Mouse (Mus musculus) C2C12 (cell line): ENCODE measurements around the gene Fthl17e. TPM values are rescaled to one million over a fixed set of nuclear protein-coding genes. Genes with fewer than 3 reads are reported as not detected.
"Not testable (repeated sequence)": the region's sequence is repeated elsewhere in the genome, so short reads cannot be mapped to it uniquely, and the experiment has no call there.

Experiments used
- H3K27me3 ChIP-seq: one replicate; pipeline ENCODE4 v1.6.1; 2011; ENCODE audit not compliant: control insufficient read depth, insufficient read depth, insufficient read length
- H3K36me3 ChIP-seq: one replicate; pipeline ENCODE4 v1.6.1; 2011; ENCODE audit not compliant: control insufficient read depth, insufficient read depth
- H3K4me3 ChIP-seq: one replicate; pipeline ENCODE4 v1.5.1; 2011; ENCODE audit warnings: mild to moderate bottlenecking, control low read depth; ENCODE audit not compliant: poor library complexity, insufficient read depth, severe bottlenecking
- H3K79me2 ChIP-seq: one replicate; pipeline ENCODE4 v1.6.1; 2011; ENCODE audit not compliant: control insufficient read depth, insufficient read depth
- H3K79me3 ChIP-seq: one replicate; pipeline ENCODE4 v1.6.1; 2011; ENCODE audit warnings: low read depth, control low read depth
- H3ac ChIP-seq: one replicate; pipeline ENCODE3; 2011; ENCODE audit warnings: low read depth; ENCODE audit not compliant: control insufficient read depth, insufficient read length
- CEBPB ChIP-seq: IDR thresholded peaks from one replicate; pipeline ENCODE4 v1.6.1; 2011; ENCODE audit warnings: low read depth, mild to moderate bottlenecking, control low read depth, moderate library complexity
- CTCF ChIP-seq: IDR thresholded peaks from one replicate; pipeline ENCODE4 v1.5.1; 2011; ENCODE audit not compliant: control insufficient read depth, insufficient read depth, insufficient read length
- FOSL1 ChIP-seq: IDR thresholded peaks from one replicate; pipeline ENCODE4 v1.8.0; 2011; ENCODE audit warnings: mild to moderate bottlenecking, low read length; ENCODE audit not compliant: poor library complexity, insufficient read depth, severe bottlenecking
- MAX ChIP-seq: IDR thresholded peaks from one replicate; pipeline ENCODE4 v1.6.1; 2011; ENCODE audit warnings: mild to moderate bottlenecking, control low read depth
- MYOD1 ChIP-seq: IDR thresholded peaks from one replicate; pipeline ENCODE4 v1.6.1; 2011; ENCODE audit warnings: low read depth; ENCODE audit not compliant: control insufficient read depth, insufficient read length
- MYOG ChIP-seq: IDR thresholded peaks from one replicate; pipeline ENCODE4 v1.6.1; 2011; ENCODE audit not compliant: control insufficient read depth, insufficient read length; ENCODE audit errors: extremely low read depth
- USF1 ChIP-seq: IDR thresholded peaks from one replicate; pipeline ENCODE4 v1.6.1; 2011; ENCODE audit warnings: low read depth, mild to moderate bottlenecking, control low read depth, moderate library complexity
- long read RNA-seq, 2 experiments: library from polyadenylated mRNA; unstranded; transcript quantifications; one replicate each; pipeline ENCODE4 v2.0.0; 2019 to 2020
- polyA plus RNA-seq: library from polyadenylated mRNA; unstranded; fragments of >200 nt; fragmentation: generic; extraction: Trizol; gene quantifications from one replicate; pipeline ENCODE4 v1.2.1, GENCODE M21; 2012; ENCODE audit warnings: missing spikeins

Fthl17e gene
- polyA plus RNA-seq: not detected
- long read RNA-seq, experiment 1: 0 reads
- long read RNA-seq, experiment 2: 0 reads

GRCm38 (mm10) chrX:9033193-9033592 is at the start of gene Fthl17e:
Gene Fthl17e, plus strand, starts transcription at chrX:9033493.
- not testable (repeated sequence) for H3K4me3 ChIP-seq, H3K79me2 ChIP-seq, H3K36me3 ChIP-seq, H3K27me3 ChIP-seq, H3K79me3 ChIP-seq, H3ac ChIP-seq

- H3K4me3 ChIP-seq, H3K36me3 ChIP-seq, H3K79me2 ChIP-seq, H3K79me3 ChIP-seq, H3K27me3 ChIP-seq, H3ac ChIP-seq: not testable (repeated sequence)
These were observed 46.6 kb upstream of the Fthl17e start, which contains the start of gene Fthl17d for GRCm38 (mm10) chrX:8986655-8987054. Gene Fthl17d, minus strand, starts transcription at chrX:8986755.

- H3ac ChIP-seq: no peak overlapping the region
- no peaks in the 10 kb centered on the region for H3K79me2 ChIP-seq
- H3K4me3 ChIP-seq: no peak overlapping the region
- H3K27me3 ChIP-seq: no peaks in the 10 kb centered on the region
- H3K79me3 ChIP-seq: no peaks in the 10 kb centered on the region
- no peaks in the 10 kb centered on the region for H3K36me3 ChIP-seq
- TF ChIP-seq MYOD1 (no peak), FOSL1 (no peak), USF1 (no peak), MAX (no peak)
These were observed 17.2 kb upstream of the Fthl17e start for GRCm38 (mm10) chrX:9016079-9016478.

DNA sequence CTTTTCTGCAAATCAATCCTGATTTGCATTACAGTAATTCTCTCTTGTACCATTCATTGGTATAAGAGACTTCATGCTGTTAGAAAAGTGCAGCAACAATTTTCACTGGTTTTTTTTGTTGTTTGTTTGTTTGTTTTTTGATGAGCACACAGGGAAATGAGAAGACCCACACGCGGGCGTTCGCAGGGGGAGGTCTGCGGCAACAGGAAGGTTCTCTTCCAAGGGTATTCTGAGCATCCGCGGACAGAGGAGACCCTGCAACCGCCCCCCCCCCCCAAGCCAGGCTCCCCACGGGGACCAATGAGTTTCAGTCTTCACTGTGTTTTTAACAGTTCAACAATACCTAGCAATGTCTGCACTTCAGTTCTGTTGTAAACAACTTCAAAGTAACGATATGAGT is 13.8 kb upstream of the Fthl17e start:
- H3K4me3 ChIP-seq: no peak overlapping the region
- no peaks in the 10 kb centered on the region for H3K27me3 ChIP-seq
- H3ac ChIP-seq: no peak overlapping the region
- H3K79me2 ChIP-seq: no peaks in the 10 kb centered on the region
- H3K36me3 ChIP-seq: no peaks in the 10 kb centered on the region
- TF ChIP-seq CEBPB (no peak), USF1 (no peak), MAX (no peak), CTCF (no peak), MYOD1 (no peak), MYOG (no peak)
- no peaks in the 10 kb centered on the region for H3K79me3 ChIP-seq

DNA sequence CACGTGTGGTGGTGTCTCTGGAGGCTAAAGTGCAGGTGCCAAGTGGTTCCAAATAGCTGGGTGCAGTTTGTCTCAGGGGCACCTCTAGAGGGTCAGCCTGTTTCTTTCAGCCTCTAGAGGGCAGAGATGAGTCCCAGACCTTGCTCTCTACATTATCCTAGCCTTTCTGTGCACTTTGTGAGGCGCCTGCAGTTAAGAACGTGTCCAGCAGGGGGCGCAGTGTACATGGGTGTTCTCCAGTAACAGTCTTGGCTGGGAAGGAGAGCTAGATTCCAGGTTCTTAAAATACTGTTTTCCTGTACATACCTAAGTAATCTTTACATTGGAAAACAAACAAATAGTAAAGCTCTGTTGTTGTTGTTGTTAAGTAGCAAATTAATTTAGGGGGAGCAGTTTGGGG is 8.3 kb downstream of the Fthl17e start:
- not testable (repeated sequence) for H3K27me3 ChIP-seq, H3K79me3 ChIP-seq

DNA sequence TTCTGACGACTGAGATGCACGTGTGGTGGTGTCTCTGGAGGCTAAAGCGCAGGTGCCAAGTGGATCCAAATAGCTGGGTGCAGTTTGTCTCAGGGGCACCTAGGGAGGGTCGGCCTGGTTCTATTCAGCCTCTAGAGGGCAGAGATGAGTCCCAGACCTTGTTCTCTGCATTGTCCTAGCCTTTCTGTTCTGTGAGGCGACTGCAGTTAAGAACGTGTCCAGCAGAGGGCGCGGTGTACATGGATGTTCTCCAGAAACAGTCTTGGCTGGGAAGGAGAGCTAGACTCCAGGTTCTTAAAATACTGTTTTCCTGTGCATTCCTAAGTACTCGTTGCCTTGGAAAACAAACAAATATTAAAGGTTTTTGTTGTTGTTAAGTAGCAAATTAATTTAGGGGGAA is 27.7 kb downstream of the Fthl17e start:
- not testable (repeated sequence) for H3K79me3 ChIP-seq, H3K27me3 ChIP-seq, H3K4me3 ChIP-seq, H3K79me2 ChIP-seq, H3ac ChIP-seq, H3K36me3 ChIP-seq

More for the DNA sequence above, 8.3 kb downstream of the Fthl17e start:
- H3K4me3 ChIP-seq, H3ac ChIP-seq, H3K79me2 ChIP-seq, H3K36me3 ChIP-seq: not testable (repeated sequence)

GRCm38 (mm10) chrX:9062101-9062500 is 28.8 kb downstream of the Fthl17e start:
- Histone ChIP-seq H3K79me3 (no peaks in the 10 kb centered on the region), H3K4me3 (no peak overlapping the region), H3ac (no peak overlapping the region), H3K79me2 (no peaks in the 10 kb centered on the region), H3K36me3 (no peaks in the 10 kb centered on the region), H3K27me3 (no peaks in the 10 kb centered on the region)
- TF ChIP-seq MYOG (no peak), MYOD1 (no peak), CTCF (no peak), USF1 (no peak), FOSL1 (no peak), CEBPB (no peak)

GRCm38 (mm10) chrX:9062715-9063114 is 29.4 kb downstream of the Fthl17e start, which contains the start of gene Fthl17f:
Gene Fthl17f, plus strand, starts transcription at chrX:9063015.
- H3K27me3 ChIP-seq, H3ac ChIP-seq, H3K36me3 ChIP-seq, H3K79me2 ChIP-seq, H3K4me3 ChIP-seq, H3K79me3 ChIP-seq: not testable (repeated sequence)

- not testable (repeated sequence) for H3K4me3 ChIP-seq, H3ac ChIP-seq, H3K79me2 ChIP-seq, H3K27me3 ChIP-seq, H3K36me3 ChIP-seq, H3K79me3 ChIP-seq
These were observed 44.4 kb downstream of the Fthl17e start for GRCm38 (mm10) chrX:9077699-9078098.
